Mouse (Mus musculus) myocyte (in vitro differentiated cells): ENCODE data around the gene Prdm1.

Experiments
- E2F4 ChIP-seq: IDR thresholded peaks from one replicate; pipeline ENCODE4 v1.6.1; 2011; ENCODE audit warnings: mild to moderate bottlenecking, control low read depth, moderate library complexity; ENCODE audit not compliant: insufficient read depth
- MAX ChIP-seq: IDR thresholded peaks from one replicate; pipeline ENCODE4 v1.6.1; 2011; ENCODE audit warnings: low read depth, mild to moderate bottlenecking, control low read depth
- MYOD1 ChIP-seq, 3 experiments: IDR thresholded peaks; one replicate each; pipeline ENCODE4 v1.6.1; 2011; ENCODE audit warnings: control low read depth in 2 of 3, low read depth in 2 of 3, mild to moderate bottlenecking in 2 of 3, moderate library complexity in 1 of 3; ENCODE audit not compliant: insufficient read length in 2 of 3, control insufficient read depth in 1 of 3
- POLR2A ChIP-seq: IDR thresholded peaks from one replicate; pipeline ENCODE4 v1.6.1; 2011; ENCODE audit warnings: low read depth, mild to moderate bottlenecking, control low read depth, moderate library complexity; ENCODE audit not compliant: insufficient read length
- TCF12 ChIP-seq: IDR thresholded peaks from one replicate; pipeline ENCODE4 v1.6.1; 2011; ENCODE audit warnings: mild to moderate bottlenecking, control low read depth; ENCODE audit not compliant: poor library complexity, insufficient read depth, severe bottlenecking
- USF1 ChIP-seq: IDR thresholded peaks from one replicate; pipeline ENCODE4 v1.6.1; 2011; ENCODE audit warnings: low read depth, mild to moderate bottlenecking, control low read depth, moderate library complexity

DNA sequence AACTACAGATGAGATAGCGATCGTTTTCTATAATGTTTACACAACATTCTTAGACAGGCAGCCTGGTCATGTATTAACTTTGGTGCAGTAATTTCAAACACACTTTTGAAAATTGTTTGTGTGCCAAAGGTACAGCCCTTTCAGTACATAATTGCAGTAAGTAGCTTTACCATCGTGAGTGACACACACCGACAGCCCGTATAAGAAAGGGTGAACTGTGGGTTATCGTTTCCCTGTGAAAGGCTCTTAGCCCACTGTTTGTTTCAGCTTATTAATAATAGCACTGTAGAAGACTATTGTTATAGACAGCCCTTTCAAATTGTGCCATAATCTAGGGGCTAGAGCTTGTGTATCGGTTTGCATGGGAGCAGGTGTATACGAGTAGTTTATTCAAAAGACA is 51.1 kb downstream of the Prdm1 start:
- TF ChIP-seq POLR2A: no peak
- TF ChIP-seq TCF12: no peak
- no peak for TF ChIP-seq MAX
- TF ChIP-seq MYOD1 (IDR thresholded peaks at IDR 0.05; ENCODE audit: control insufficient read depth in 1 of 3, insufficient read length in 2 of 3, low read depth in 2 of 3): no peak
- no peak for TF ChIP-seq USF1
- TF ChIP-seq E2F4: no peak
